Mouse (Mus musculus) kidney, adult 8-10 months (tissue): Measurements from ENCODE around the gene Stxbp2.
"Not testable (repeated sequence)": the region's sequence is repeated elsewhere in the genome, so short reads cannot be mapped to it uniquely, and the experiment has no call there.

Source experiments
- DNase-seq, 2 experiments: peaks; one replicate each; pipeline ENCODE4 v3.0.0; 2022

Gene Stxbp2

DNA sequence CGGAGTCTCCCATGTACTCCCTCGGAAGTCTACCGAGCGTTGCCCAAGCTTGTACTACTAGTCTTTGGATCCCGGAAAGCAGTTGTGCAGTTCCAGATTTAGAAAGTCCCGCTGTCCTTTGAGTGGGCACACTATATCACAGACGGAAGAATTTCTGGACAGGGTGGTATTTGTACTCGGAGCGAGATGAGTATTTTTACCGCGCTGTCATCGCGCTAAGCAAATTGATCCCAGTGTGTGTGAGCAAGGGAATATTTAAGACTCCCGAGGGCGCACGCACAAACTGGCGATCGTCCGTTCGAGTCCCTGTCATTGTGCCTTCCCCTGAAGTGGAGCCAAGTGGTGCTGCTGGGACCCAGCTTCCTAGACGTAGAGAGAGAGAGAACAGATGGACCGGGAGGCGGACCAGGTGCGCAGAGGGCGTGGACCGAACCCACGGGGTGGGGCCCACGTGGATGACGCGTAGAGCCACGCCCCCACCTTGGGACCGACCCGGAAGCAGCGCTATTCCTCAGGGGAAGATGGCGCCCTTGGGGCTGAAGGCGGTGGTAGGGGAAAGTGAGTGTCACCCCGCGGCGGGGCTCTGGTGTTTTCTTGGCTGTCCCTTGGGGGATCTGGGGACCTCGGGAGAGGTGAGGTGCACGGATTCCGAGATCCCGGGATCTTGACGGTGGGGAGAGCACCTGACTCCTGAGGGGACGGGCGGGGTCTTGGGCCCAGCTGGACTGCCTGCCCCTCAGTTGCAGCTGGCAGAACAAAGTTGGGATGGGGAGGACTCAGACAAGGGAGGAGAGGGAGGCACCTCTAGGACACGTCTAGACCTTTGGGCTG lies at the start of gene Stxbp2:
Gene Stxbp2, plus strand, starts transcription at position 309 of the 831 bp plus-strand sequence.
- peak; percentile 86 to 89 for DNase-seq

DNA sequence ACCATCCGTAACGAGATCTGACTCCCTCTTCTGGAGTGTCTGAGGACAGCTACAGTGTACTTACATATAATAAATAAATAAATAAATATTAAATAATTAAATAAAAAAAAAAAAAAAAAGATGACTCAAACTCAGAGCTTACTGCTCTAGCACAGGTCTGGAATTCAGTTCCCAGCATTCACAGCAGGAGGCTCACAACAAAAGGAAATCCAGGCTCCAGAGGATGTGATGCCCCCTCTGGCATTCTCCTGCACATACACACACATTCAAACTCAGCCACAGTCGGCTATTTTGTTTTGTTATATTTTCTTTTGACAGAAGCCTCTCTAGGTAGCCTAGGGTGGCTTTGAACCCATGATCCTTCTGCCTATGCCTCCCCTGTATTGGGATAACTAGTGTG lies 48.8 kb upstream of the Stxbp2 start:
- DNase-seq = not testable (repeated sequence)

DNA sequence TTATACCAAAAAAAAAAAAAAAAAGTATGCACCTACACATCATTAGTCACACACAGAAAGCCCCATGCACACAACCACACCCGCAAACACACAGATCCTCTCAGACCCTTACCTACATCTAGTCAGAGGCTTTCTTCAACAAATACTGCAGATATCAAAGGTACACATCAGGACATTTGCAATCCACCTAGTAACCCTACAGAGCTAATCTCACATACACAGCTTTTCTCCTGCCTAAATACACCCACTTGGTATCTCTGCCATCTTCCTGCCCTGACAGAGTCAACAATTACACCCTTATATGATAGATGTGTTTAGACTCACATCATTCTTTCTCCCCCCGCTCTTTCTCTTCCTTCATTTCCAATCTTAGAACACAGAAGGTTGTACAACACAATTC lies 44.3 kb upstream of the Stxbp2 start:
- no peak for DNase-seq

DNA sequence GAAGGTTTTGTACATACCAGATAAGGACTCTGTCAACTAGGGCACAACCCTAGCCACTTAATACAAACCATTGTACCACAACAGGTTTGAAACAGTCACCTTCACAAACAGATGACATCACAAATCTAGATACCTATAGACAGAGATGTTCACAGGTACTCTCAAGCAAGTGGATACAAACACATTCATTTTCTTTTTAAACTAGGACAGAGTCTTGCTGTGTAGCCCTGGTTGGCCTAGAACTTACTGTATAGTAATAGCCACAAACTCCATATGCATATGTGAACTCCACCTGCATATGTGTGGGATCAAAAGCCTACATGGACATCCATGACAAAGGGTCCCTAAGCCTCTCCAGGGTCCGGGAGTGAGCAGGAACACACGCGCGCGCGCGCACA lies 43.8 kb upstream of the Stxbp2 start, which contains the start of gene Camsap3:
Gene Camsap3, plus strand, starts transcription at position 301 of the 398 bp plus-strand sequence.
- no peak for DNase-seq

DNA sequence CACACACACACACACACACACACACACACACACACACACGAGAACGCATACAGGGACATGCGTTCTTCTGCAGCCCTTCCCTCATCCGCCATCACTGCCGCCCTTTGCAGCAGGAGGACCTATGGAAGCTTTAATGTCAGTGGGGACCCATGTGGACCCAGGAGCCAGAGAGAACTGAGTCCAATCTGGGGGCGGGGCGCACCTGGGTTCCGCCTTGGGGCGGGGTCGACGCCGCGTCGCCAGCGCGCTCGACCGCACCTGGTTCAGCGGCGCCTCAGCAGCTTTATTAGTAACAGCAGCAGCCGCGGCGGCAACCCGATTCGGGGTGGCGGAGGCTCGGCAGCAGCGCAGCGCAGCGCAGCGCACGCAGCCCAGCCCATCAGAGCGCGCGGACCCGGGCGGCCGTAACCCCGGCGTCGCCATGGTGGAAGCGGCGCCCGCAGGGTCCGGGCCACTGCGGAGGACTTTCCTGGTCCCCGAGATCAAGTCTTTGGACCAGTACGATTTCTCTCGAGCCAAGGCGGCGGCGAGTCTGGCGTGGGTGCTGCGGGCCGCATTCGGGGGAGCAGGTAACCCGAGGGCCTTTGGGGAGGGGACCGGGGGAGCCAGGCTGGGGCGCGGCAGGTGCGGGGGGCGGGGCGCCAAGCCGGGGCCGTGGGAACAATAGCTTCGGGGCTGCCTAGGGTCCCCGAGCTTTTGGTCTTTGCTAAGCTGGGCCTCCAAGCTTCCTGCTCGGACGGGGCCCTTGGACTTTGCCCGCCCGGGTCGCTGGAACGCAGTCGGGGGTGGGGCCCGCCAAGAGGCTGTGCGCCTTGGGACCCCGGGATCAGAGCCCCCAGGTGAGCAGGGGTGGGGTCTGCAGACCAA lies 43.1 kb upstream of the Stxbp2 start:
- peak; percentile 84 to 88 for DNase-seq

DNA sequence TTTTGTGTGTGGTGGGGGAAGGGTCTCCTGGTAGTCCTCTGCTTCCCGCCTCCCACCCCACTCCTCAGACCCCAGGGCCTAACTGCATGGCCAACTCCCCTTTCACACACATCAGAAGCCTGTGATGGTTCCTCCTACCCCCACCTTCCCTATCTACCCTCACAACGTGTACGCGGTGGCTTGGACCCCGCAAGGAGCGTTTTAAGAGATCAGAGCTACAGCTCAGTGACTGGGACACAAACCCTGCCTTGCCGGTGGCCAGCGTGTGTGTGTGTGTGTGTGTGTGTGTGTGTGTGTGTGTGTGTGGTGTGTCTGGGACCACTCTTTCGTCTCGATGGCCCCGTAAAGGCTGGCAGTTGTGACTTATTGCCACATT lies 42.5 kb upstream of the Stxbp2 start:
- DNase-seq = no peak

DNA sequence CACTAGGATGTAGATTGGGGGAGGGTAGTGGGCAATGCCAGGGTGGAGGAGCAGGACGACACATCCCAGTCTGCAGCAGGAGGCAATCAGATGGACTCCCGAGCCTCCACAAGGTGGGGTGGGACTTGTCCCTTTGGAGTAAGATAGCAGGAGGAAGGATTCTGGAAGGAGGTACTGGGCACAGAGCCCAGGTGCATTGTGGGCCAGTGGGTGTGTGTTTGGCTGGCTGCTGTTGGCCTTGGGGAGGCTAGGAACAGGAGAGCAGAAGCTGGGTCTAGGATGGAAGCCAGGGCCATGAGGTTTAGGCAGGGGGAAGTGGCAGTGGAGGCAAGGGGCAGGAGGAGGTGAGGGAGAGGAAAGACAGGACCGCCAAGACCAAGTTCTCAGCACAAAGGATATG lies 37.3 kb upstream of the Stxbp2 start:
- peak in 1 of 2 experiments; percentile 47 for DNase-seq

DNA sequence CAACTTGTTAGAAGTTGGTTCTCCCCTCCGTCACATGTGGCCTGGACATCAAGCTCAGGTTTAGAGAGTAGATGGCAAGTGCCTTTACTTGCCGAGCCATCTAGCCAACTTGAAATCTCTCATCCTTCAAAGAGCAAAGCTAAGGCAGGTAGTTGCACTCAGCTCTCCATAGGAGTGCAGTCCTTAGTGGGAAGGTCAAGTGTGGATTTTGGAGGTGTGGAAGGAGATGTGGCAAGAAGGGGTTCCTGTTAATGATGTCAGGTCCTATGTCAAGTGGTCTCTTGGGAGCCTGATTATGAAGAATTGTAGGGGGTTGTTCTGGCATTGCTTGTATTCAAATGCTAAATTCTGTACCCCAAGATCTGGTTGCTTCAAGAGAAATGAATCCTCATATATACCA lies 36.3 kb upstream of the Stxbp2 start:
- no peak for DNase-seq

DNA sequence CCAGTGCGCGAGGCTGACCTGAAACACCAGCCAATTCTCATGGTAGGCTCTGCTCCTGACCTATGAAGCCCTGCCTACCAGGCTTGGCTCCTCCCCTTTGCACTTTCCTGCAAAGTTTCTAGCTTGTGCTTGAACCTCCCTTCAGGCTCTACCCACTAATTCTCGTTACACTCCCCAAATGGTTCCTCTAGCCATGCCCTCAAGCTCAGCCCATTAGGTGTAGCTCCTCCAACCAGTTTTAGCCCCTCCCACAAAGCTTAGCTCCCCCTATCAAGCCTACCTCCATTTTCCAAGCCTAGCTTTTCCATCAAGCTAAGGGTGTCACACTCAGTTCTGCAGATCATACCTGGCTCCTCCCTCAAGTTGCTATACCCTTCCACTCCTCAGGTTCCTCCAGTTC lies 32.7 kb upstream of the Stxbp2 start:
- DNase-seq = no peak

DNA sequence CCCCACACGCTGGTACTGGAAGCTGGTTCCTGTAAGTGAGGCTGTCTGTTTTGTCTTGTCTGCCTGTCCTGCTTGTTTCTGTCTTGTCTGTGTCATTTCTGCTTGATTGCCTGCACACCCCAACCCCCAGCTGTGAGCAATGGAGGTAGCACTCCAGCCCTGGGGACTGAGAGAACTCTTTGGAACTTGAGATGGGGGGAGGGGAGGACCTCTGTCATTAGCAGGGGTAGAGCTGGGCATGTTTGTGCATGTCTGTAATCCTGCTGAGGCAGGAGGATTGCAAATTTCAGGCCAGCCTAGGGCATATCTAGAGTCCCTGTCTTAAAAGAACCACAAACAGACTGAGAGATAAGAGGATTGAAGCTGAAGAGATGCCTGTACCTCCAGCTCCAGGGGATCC lies 31.5 kb upstream of the Stxbp2 start:
- DNase-seq = no peak

DNA sequence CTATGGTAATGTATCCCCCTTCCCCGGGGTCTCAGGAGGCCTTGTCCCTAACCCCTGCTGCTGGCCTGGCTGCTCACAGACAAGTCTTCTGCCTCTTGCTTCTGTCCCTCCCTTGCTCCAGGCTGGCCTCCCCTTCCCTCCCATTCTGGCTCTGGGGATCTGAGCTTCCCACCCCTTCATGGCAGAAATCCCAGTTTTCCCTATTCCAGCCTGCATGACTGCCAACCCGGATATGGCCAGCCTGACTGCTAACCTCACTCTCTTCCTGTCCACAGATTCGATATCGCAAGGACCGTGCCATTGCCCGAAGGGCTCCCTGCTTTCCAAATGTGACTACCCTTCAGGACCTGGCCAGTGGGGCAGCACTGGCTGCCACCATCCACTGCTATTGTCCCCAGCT lies 30.4 kb upstream of the Stxbp2 start:
- no peak for DNase-seq

DNA sequence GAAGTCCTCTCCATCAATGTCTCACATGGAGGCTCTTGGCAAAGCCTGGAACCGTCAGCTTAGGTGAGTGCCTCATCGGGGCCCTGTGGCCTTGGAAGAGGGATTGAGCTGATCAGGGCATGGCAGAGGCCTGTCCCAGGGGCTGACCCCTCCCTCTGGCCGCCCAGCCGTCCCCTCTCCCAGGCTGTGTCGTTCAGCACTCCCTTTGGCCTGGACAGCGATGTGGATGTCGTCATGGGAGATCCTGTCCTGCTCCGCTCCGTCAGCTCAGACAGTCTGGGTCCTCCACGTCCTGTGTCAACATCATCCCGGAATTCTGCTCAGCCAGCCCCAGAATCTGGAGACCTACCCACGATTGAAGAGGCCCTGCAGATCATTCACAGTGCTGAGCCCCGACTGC lies 27.3 kb upstream of the Stxbp2 start:
- DNase-seq = no peak

DNA sequence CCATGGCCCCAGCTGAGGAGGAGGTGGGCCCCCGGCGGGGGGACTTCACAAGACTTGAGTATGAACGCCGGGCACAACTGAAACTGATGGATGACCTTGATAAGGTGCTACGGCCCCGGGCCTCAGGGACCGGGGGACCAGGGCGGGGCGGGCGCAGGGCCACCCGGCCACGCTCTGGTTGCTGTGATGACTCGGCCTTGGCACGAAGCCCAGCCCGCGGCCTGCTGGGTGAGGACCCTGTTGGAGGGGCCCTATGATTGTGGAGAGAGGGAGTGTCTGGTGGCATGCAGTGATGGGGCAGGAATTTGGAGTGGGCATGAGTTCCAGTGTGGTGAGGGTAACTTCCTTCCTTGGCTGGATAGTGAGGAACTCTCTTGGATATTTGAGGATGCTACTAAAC lies 24.2 kb upstream of the Stxbp2 start:
- DNase-seq = no peak

DNA sequence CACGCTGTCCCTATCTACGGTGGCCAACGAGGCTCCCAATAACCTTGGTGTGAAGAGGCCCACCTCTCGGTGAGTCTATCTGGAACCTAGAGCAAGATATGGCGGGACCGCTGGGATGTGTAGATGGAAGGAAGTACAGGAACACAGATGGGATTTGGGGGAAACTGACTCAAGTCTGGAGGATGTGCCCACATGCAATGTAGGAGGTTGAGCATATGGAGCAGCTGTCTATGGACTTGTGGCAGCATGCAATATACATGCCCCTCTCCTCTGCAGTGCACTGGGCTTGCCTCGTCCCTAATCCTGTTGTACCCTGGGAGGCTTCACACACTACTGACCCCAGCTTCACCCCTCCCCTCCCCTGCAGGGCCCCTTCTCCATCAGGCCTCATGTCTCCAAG lies 22.9 kb upstream of the Stxbp2 start:
- DNase-seq = no peak

DNA sequence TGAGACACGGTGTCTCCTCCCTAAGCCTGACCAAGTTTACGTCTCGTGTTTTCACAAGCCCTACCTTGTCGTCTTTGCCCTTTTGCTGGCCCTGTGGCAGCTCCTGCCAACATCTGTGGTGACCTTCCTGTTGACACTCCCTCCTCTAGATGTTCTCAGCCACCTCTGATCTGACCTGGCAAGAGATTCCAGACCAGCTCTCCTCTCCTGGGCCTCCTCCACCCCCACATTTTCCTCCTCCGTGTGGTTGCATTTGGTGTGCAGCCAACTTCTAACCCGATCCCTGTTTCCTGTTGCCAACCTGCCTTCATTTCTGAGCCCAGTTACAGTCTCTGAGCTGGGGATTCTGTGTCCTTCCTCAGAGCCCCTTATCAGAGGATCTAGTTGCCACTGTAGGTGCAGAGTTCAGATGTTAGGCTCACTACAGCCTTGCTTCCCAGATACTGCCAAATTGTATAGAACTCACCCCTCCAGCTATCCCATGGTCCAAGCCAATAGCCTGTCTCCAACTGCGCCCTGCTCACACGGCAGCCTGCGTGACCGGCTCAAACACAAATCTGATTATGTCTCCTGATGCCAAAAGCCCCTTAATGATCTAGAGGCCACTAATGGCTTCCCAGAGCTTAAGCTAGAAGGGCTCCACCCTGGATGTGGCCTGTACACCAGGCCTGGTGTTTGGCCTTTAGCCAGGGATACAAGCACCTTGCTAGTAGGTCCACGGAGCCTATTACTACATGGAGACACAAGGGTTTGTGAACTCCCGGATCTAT lies 21.5 kb upstream of the Stxbp2 start:
- peak; percentile 52 to 77 for DNase-seq

DNA sequence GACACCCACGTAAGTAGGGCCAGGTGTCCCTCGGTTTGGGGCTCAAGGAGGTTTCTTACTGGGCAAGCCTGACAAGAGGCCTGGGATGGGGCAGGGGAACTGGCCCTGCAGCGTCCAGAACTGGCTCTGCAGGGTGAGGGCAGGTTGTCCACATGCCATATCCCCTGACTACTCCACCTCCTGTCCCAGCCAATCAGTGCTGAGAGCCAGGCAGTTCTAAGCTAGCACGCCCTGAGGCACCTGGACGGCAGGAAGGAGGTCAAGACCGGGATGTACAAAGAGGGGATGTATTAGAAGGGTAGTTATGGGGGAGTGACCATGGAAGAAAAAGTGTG lies 21.0 kb upstream of the Stxbp2 start:
- DNase-seq = peak; percentile 70 to 88

DNA sequence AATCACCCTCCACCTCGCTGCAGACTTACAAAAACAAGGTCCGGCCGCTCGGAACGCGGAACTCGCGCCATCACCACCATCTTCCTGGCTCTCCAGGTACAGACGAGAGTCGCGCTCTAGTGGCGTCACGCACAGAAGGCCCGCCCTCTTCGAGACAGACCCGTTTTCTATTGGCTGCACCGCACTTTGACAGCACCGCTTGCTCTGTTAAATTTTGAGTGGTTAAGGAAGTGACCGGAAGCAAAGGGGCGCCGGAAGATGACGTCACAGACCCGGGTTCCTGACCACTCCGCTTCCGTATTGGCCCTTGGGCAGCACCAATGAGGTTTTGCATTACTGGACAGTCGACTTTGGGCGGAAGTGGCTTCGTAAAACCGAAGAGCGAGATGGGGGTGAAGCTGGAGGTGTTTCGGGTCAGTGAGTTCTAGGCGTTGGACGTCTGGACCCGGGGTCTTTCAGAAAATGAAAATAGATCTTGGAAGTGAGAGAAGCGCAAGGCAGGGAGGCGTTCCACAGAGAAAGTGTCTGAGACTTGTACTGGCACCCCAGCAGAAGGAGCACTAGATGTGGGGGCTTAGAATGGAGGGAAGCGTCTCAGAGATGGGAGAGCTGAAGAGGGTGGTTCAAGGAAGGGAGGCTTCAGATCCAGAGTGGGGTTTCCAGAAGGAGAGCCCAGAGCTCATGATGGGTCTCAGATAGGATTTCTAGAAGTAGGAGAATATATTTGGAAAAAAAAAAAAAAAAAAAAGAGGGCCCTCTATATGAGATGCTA lies 9.4 kb upstream of the Stxbp2 start, which contains the start of the genes Xab2 and Pet100:
Gene Xab2, minus strand, starts transcription at position 118 of the 772 bp plus-strand sequence.
Gene Pet100, plus strand, starts transcription at position 350 of the 772 bp plus-strand sequence.
- peak; percentile 99 for DNase-seq

DNA sequence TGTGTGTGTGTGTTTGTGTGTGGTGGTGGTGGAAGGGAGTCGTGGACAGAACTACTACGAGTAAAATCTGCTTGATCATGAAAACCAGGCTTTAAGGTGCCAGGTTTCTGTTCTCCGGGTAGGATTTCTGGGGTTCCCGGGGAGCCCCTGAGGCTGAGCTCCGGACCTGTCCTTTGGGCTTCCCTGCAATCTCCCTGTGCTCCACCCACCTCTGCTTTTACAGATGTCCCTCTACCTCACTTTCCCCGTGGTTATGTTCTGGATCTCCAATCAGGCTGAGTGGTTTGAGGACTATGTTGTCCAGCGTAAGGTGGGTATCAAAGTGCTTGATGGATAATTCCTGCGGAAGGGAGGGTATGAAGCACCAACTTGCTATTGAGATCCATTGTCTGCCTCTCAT lies 8.6 kb upstream of the Stxbp2 start:
- DNase-seq = no peak

DNA sequence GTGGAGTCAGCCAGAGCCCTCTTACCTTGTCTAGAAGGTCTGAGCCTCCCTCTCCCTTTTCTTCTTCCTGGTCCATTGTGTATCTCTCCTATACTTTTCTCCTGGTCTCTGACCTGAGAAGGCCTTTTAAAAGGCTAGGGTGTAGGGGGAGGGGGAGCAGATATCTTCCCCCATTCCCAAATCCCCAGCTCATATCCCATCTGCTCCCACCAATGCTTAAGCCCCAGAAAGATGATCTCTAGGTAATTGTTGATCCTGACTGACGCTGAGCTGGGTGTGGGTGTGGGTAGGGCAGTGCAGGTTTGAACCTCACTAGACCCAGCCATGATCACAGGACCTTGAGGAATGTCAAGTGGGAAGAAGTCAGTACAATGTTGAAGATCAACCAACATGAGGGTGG lies 5.3 kb upstream of the Stxbp2 start, which contains the start of gene Pcp2:
Gene Pcp2, minus strand, starts transcription at position 101 of the 400 bp plus-strand sequence.
- DNase-seq = no peak

DNA sequence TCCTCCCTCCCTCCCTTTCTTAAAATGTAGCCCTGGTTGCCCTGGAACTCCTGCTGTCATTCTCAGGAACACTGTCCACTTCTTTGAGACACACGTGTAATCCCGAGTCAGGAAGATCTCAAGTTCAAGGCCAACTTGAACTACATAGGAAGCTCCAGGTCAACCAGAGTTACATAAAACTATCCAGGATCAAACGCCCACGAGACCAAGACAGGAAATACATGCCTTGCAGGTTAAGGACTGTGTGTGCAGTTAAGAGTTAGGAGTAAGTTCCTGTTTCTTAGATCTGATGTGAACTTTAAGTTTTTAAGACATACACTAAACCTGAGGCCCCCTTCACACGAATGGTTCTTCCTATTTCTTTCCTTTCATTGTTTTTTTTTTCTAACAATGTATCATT lies 3.8 kb upstream of the Stxbp2 start:
- no peak for DNase-seq

DNA sequence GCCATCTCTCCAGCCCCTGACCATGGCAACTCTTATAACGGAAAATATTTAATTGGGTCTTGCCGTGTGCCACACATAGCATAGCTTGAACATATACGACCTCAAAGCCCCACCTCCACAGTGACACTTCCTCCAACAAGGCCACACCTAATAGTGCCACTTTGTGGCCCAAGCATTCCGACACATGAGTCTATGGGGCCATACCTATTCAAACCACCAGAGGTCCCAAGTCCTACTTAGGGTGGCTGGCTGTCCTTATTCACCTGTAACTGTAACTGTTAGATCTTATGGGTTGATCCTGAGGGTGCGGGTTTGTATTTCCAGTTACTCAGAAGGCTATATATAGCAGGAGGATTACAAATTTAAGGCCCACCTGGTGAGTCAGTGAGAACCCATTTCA lies 2.7 kb upstream of the Stxbp2 start:
- peak in 1 of 2 experiments; percentile 58 for DNase-seq

DNA sequence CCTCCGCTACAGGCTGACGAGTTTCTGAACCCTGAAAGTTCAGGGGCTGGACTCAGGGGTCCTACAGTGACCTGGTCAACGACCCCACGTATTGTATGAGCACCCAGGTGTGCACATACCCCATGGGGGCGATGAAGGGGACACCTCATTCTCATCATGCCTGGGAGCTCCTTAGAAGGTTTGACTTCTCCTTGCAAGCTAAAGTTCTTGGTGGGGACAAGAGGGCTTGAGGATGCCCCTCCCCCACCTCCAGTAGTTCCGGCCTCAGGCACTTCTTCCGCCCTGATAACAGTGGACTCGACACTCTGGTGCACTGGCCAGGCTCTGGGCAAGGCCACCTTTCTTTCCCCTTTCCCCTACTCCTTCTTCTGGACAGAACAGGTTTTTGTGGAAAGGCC lies 722 bp downstream of the Stxbp2 start:
- no peak for DNase-seq
